Mouse (Mus musculus) megakaryocyte, embryonic 14.5 days (primary cell): ENCODE data around the gene Ngdn. TPM values are rescaled to one million over a fixed set of nuclear protein-coding genes. Genes with fewer than 3 reads are reported as not detected.

ENCODE experiments used
- H3K27me3 ChIP-seq: replicated peaks from 2 replicates; pipeline ENCODE3; 2012; ENCODE audit warnings: inconsistent platforms
- H3K36me3 ChIP-seq: replicated peaks from 2 replicates; pipeline ENCODE3; 2012; ENCODE audit warnings: low read length, inconsistent platforms, mixed read lengths
- H3K4me1 ChIP-seq: 2 replicates; pipeline ENCODE4 v1.6.1; 2012; ENCODE audit warnings: inconsistent platforms
- H3K4me3 ChIP-seq: replicated peaks from 2 replicates; pipeline ENCODE3; 2012; ENCODE audit warnings: moderate library complexity, mild to moderate bottlenecking, inconsistent platforms
- H3K9me3 ChIP-seq: 2 replicates; pipeline ENCODE4 v1.6.1; 2012; ENCODE audit warnings: inconsistent platforms
- FLI1 ChIP-seq: IDR thresholded peaks from 2 replicates; pipeline ENCODE4 v1.6.1; 2012; ENCODE audit warnings: low read length, inconsistent platforms, mixed read lengths
- GATA1 ChIP-seq: IDR thresholded peaks from 3 replicates; pipeline ENCODE4 v1.6.1; 2012; ENCODE audit warnings: mixed read lengths, low read length, inconsistent platforms, borderline replicate concordance
- polyA plus RNA-seq: library from polyadenylated mRNA; stranded (reverse); fragments of >175 nt; gene quantifications from 2 replicates; pipeline ENCODE4 v1.2.3, GENCODE M21; 2012; ENCODE audit warnings: low replicate concordance; ENCODE audit not compliant: insufficient read depth

The Ngdn gene
- polyA plus RNA-seq, 1 experiment = 37.4 TPM

- Histone ChIP-seq H3K4me1 (peaks cover 18% of the 10 kb centered on the region), H3K27me3 (peaks cover 35% of the 10 kb centered on the region), H3K4me3 (no peak overlapping the region), H3K36me3 (no peaks in the 10 kb centered on the region), H3K9me3 (0 out of 2 replicates have a peak, but pooled peaks cover 2% of the 10 kb centered on the region)
- TF ChIP-seq FLI1 (no peak), GATA1 (no peak)
Measured at GRCm38 (mm10) chr14:55007120-55007908, 7.9 kb upstream of the Ngdn start.

- Histone ChIP-seq H3K4me1 (peaks cover 12% of the 10 kb centered on the region), H3K36me3 (no peaks in the 10 kb centered on the region), H3K27me3 (peaks cover 29% of the 10 kb centered on the region), H3K9me3 (0 out of 2 replicates have a peak, but pooled peaks cover 2% of the 10 kb centered on the region), H3K4me3 (no peak overlapping the region)
- TF ChIP-seq FLI1 = no peak
- no peak for TF ChIP-seq GATA1
Measured at GRCm38 (mm10) chr14:55008417-55008816, 6.8 kb upstream of the Ngdn start.

- H3K36me3 ChIP-seq = no peaks in the 10 kb centered on the region
- H3K9me3 ChIP-seq = 0 out of 2 replicates have a peak, but pooled peaks cover 2% of the 10 kb centered on the region
- TF ChIP-seq FLI1 = no peak
- TF ChIP-seq GATA1 = no peak
Measured at GRCm38 (mm10) chr14:55011116-55011515, 4.1 kb upstream of the Ngdn start.

GRCm38 (mm10) chr14:55014591-55014990, 663 bp upstream of the Ngdn start:
- peaks cover 24% of the 10 kb centered on the region for H3K36me3 ChIP-seq
- H3K27me3 ChIP-seq = peaks cover 2% of the 10 kb centered on the region
- TF ChIP-seq FLI1 (no peak), GATA1 (no peak)
- H3K9me3 ChIP-seq = 0 out of 2 replicates have a peak, but pooled peaks cover 2% of the 10 kb centered on the region
- peaks cover 22% of the 10 kb centered on the region for H3K4me1 ChIP-seq
- H3K4me3 ChIP-seq = peak overlapping the region; percentile 100

More at GRCm38 (mm10) chr14:55011116-55011515, 4.1 kb upstream of the Ngdn start:
- Histone ChIP-seq H3K27me3 (peaks cover 15% of the 10 kb centered on the region), H3K4me3 (no peak overlapping the region), H3K4me1 (peaks cover 7% of the 10 kb centered on the region)

GRCm38 (mm10) chr14:55015767-55016111, 485 bp downstream of the Ngdn start:
- TF ChIP-seq FLI1 (no peak), GATA1 (no peak)
- Histone ChIP-seq H3K9me3 (0 out of 2 replicates have a peak, but pooled peaks cover 2% of the 10 kb centered on the region), H3K4me1 (peaks cover 22% of the 10 kb centered on the region), H3K4me3 (peak overlapping the region; percentile 100), H3K27me3 (no peaks in the 10 kb centered on the region), H3K36me3 (peaks cover 35% of the 10 kb centered on the region)

GRCm38 (mm10) chr14:55016876-55017275, 1.6 kb downstream of the Ngdn start:
- no peak for TF ChIP-seq GATA1
- TF ChIP-seq FLI1 = no peak
- Histone ChIP-seq H3K9me3 (no peaks in the 10 kb centered on the region), H3K4me3 (no peak overlapping the region), H3K36me3 (peaks cover 47% of the 10 kb centered on the region), H3K4me1 (peaks cover 22% of the 10 kb centered on the region), H3K27me3 (no peaks in the 10 kb centered on the region)

- H3K9me3 ChIP-seq = no peaks in the 10 kb centered on the region
- H3K36me3 ChIP-seq = peaks cover 81% of the 10 kb centered on the region
- no peak overlapping the region for H3K4me3 ChIP-seq
- TF ChIP-seq FLI1 (no peak), GATA1 (no peak)
- peaks cover 18% of the 10 kb centered on the region for H3K4me1 ChIP-seq
- H3K27me3 ChIP-seq = no peaks in the 10 kb centered on the region
Measured at GRCm38 (mm10) chr14:55020394-55020793, 5.1 kb downstream of the Ngdn start.

- Histone ChIP-seq H3K4me3 (no peak overlapping the region), H3K4me1 (peaks cover 6% of the 10 kb centered on the region; the same call in 1 of the 2 replicates), H3K36me3 (peaks cover 77% of the 10 kb centered on the region), H3K9me3 (no peaks in the 10 kb centered on the region), H3K27me3 (no peaks in the 10 kb centered on the region)
- TF ChIP-seq GATA1 = no peak
- TF ChIP-seq FLI1 = no peak
Measured at GRCm38 (mm10) chr14:55023011-55023410, 7.8 kb downstream of the Ngdn start.

GRCm38 (mm10) chr14:55024236-55024635, 9.0 kb downstream of the Ngdn start:
- H3K36me3 ChIP-seq = peaks cover 70% of the 10 kb centered on the region
- H3K27me3 ChIP-seq = no peaks in the 10 kb centered on the region
- no peak for TF ChIP-seq FLI1
- no peak for TF ChIP-seq GATA1
- peaks cover 5% of the 10 kb centered on the region; the same call in 1 of the 2 replicates for H3K4me1 ChIP-seq
- no peaks in the 10 kb centered on the region for H3K9me3 ChIP-seq
- H3K4me3 ChIP-seq = no peak overlapping the region

GRCm38 (mm10) chr14:55025527-55025926, 10.3 kb downstream of the Ngdn start:
- Histone ChIP-seq H3K4me3 (no peak overlapping the region), H3K36me3 (peaks cover 57% of the 10 kb centered on the region), H3K9me3 (no peaks in the 10 kb centered on the region), H3K4me1 (peaks cover 3% of the 10 kb centered on the region; the same call in 1 of the 2 replicates), H3K27me3 (no peaks in the 10 kb centered on the region)
- TF ChIP-seq FLI1 (no peak), GATA1 (no peak)

- peaks cover 3% of the 10 kb centered on the region; the same call in 1 of the 2 replicates for H3K4me1 ChIP-seq
- H3K4me3 ChIP-seq = no peak overlapping the region
- no peaks in the 10 kb centered on the region for H3K9me3 ChIP-seq
Measured at GRCm38 (mm10) chr14:55027251-55027650, 12.0 kb downstream of the Ngdn start.

More at GRCm38 (mm10) chr14:55027251-55027650, 12.0 kb downstream of the Ngdn start:
- no peaks in the 10 kb centered on the region for H3K27me3 ChIP-seq
- H3K36me3 ChIP-seq = peaks cover 40% of the 10 kb centered on the region
- TF ChIP-seq GATA1 = no peak
- no peak for TF ChIP-seq FLI1
